Mouse (Mus musculus) embryonic stem cell, embryonic (primary cell): ENCODE measurements at regions not wholly inside any gene's neighbourhood (a gene's known extent, or its start where the extent isn't known, plus 50 kb on each side); places are given as distances from the start of the nearest gene placed in this dataset.
"Not testable (repeated sequence)": the region's sequence is repeated elsewhere in the genome, so short reads cannot be mapped to it uniquely, and the experiment has no call there.

Experiments
- CTCF ChIA-PET, 4 experiments: fragments of 300-600 bp in 2 of 4; fragments of 350-600 bp in 2 of 4; sonication (Branson Sonifier 250); formaldehyde crosslinking; loops; one replicate each; lab custom pipeline; 2022; ENCODE audit warnings: inconsistent platforms in 2 of 4; lab: Charles Lee
- POLR2A ChIA-PET, 4 experiments: fragments of 300-600 bp in 2 of 4; fragments of 350-600 bp in 2 of 4; sonication (Branson Sonifier 250); formaldehyde crosslinking; loops; one replicate each; lab custom pipeline; 2022; ENCODE audit warnings: antibody characterized with exemption in 4 of 4, inconsistent platforms in 1 of 4; lab: Charles Lee

DNA sequence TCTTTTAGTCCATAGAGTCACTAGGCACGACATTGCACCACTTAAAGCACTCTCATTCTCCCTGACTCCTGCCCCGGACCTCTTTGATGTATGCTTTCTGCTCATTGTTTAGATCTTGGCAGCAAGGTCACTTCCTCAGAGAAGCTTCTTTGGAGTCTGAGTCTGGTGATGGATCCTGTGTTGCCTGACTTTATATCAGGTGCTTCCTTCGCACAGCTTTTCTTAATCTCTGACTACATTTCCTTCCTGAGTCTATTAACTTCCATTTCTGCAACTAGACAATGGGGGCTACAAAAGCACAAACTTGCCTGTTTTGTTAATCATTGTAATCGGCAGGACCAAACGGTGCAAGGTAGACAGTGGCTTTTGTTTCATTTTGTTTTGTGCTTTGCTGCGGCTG is 802.0 kb downstream of the Diaph3 start:
- POLR2A ChIA-PET = no interaction called here
- CTCF ChIA-PET = no interaction called here

DNA sequence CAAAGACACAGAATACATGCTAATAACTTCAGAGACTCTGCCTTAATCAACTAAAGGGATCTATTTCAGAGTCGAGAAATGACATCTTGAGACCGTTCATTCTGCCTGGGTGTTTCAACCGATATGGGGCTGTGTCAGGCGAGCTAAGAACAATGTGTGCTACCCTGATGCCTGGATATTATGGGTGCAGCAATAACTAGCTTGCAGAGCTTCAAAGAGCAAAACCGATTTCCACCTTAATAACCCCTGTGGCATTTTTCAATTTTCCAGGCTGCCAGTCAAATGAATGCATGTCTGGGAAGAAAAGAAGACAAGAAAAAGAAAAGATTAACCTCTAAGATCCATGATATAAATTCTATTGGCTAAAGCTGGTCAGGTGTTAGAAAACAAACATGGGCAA is 804.0 kb downstream of the Diaph3 start:
- CTCF ChIA-PET = no interaction called here

DNA sequence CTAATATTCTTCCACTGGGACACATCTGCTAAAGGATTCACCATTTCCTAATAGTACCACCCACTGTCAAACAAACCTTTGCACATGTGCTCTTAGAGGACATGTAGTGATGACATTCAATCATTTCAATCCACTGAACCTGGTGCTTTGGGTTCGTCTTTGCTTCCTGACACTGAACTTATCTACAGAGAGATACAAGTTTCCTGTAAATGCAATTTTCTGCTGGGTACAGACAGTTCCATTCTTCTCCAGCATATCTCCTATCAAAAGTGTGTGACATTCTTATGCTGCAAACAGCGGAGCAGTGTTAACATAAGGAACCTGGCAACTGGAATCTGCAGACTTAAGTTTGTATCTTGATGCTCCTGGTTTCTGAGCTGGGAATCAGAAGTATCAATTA is 805.8 kb downstream of the Diaph3 start:
- CTCF ChIA-PET = no interaction called here

More for the DNA sequence above, 804.0 kb downstream of the Diaph3 start:
- POLR2A ChIA-PET = no interaction called here

DNA sequence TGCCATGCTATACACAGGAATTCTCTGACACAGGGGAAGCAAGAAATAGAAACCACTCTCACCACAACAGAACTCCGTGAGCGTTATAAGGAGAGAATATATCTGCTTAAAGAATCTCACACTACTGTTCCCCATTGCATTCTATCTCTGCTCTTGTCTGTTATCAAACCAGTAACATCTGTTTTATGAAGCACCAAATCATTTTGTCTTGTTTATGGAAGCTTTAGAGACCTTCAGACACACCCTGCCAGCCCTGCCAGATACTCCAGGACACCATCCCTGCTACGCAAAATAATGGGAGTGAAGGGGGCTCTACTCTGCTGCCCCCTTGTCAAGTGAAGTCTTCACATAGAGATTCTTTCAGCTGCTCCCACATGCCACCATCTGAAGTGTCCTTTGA is 811.9 kb downstream of the Diaph3 start:
- CTCF ChIA-PET = no interaction called here
- POLR2A ChIA-PET = no interaction called here

More for the DNA sequence above, 805.8 kb downstream of the Diaph3 start:
- POLR2A ChIA-PET = no interaction called here

DNA sequence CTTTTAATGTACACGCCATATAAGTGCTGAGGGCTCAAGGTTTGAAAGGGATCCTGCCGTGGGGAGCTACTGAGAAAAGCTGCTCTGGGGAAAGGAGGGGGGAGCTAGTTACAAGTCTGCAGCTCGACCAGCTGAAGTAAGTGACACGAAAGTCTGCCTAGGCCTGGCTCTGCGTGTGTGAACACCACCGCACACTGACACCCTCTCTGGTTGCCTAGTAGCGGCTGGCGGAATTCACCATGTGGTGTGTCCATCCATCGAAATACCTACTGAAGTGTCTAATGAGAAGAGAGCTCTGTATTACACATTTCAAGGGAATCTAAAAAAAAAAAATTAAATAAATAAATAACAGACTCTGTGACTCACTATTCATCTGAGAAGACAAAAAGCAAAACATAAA is 813.4 kb downstream of the Diaph3 start:
- POLR2A ChIA-PET = no interaction called here
- CTCF ChIA-PET = interaction anchor here in 1 of 4 experiments (0.7 kb wide), 1 partner anchor 117 kb away, joined by 3 read pairs; no protein-coding TSS in a partner anchor

DNA sequence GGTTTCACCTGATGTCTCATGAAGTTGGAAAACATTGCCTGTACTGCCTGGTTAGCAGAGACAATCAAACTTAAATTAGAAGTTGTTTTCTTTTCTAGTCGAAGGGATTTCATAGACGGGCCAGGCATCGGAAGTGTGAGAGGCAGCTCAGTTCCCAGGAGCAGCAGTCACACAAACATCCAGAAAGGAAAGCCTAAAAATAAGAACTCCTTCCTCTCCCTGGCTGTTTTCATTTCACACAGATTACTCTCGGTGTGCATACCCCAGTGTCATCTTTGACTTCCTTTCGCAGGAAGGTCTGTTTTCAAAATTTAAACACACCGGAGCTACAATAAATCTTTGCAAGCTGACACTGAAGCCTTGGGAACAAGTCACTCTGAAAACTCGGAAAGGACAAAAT is 818.7 kb downstream of the Diaph3 start:
- ChIA-PET POLR2A (no interaction called here), CTCF (interaction anchor here in 1 of 4 experiments (0.6 kb wide), 1 partner anchor 15 kb away, joined by 3 read pairs; no protein-coding TSS in a partner anchor)

DNA sequence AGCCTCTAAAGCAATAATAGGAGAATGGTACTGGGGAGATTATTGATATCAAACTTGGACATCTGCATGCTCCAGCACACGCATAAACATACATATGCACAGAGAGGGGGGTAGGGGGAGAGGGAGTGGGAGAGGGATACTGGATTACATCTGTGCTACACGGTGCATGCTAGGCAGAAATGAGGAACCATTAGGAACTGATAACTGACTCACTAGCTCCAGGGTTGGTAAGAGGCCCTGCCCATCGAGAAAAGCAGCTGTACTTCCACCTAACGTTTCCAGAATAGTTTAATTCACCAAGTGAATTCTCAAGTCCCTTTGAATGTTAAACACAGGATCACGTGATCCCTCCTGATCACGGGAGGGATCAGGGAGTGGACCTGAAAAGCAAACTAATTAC is 825.1 kb downstream of the Diaph3 start:
- POLR2A ChIA-PET = no interaction called here
- CTCF ChIA-PET = no interaction called here

DNA sequence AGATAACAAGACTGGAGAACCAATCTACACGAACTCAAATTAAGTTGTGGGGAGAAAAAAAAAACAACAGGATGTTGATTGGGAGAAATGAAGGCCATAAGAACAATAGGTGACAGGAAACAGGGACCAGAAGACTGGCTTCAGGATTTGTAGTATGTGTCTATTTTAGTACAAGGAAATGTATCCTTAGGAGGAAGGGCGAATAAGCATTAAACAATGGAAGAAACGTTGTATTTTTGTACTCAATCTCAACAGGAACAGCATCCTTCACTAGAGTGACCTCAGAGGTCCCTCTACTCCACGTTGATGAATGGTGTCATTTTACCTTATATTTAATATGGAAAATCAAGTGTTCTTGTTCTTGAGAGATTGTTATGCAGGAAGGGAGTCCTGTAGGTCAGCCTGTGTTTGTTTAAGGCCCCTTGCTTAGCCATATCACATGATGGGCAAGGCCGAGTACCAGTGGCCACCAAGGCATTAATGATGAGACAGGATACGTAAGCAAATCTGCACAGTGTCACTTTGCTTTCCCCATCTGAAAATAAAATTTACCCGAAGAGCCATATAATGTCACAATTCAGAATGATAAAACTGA is 832.0 kb downstream of the Diaph3 start:
- CTCF ChIA-PET = interaction anchor here in 1 of 4 experiments (0.6 kb wide), 1 partner anchor 169 kb away, joined by 3 read pairs; no protein-coding TSS in a partner anchor
- POLR2A ChIA-PET = no interaction called here

DNA sequence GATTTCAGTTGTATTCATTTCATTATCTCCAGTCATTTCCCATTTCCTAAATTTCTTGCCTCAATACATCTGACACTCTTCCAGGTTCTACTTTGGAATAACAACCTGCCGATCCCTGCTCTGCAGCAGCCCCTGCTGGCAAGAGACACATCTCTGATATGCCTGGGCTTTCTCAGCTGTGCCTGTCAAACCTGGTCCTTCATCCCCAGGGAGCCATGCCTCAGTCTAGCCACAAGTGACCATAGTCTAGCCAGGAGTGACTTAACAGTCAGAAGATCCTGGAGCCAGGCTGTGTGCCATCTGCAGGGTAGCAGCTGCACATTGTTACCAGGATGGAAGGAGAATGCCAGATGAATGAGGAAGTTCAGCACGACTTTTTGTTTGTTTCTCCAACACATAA is 833.2 kb downstream of the Diaph3 start:
- POLR2A ChIA-PET = no interaction called here
- CTCF ChIA-PET = interaction anchor here in 2 of 4 experiments (0.6 to 0.7 kb wide), 3 partner anchors 14 to 147 kb away, joined by 3 to 5 read pairs (median 4); no protein-coding TSS in a partner anchor

DNA sequence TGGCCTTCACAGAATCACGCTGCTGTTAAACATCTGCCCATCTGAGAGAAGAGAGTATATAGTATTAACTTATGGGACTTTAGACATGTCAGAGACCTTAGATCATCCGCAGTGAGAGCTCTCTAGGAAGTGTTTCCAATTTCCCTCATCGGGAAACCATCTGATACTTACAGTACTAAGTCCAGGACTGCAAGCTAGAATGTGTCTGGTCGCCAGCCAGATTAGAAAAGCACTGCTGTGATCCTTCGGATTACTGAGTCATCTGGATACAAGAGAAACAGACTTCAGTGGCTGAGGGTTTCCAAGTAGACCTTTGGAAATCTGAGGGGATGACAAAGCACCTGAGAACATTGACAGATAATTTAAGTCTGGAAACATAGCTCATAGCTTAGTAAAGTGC is 839.4 kb downstream of the Diaph3 start:
- POLR2A ChIA-PET = no interaction called here
- CTCF ChIA-PET = no interaction called here

DNA sequence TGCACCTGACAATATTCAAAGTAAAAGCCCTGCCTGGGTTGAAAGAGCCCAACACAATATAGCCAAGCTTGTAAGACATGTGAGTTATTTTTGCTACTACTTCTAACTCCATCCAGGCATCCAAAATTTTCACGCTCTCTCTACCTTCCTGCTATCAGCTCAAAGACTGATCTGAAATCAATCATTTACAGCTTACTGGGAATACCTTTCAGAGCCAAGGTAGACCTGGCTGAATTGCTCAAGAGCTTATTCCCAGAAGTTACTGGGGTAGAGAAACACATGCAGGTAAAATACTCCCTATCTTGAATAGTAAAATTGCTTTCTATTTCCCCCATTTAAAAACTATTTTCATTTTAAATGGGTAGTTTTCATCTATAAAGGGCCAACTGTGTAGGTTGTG is 840.2 kb downstream of the Diaph3 start:
- CTCF ChIA-PET = no interaction called here
- POLR2A ChIA-PET = interaction anchor here in 1 of 4 experiments (0.6 kb wide), 1 partner anchor 44 kb away, joined by 5 read pairs; no protein-coding TSS in a partner anchor

DNA sequence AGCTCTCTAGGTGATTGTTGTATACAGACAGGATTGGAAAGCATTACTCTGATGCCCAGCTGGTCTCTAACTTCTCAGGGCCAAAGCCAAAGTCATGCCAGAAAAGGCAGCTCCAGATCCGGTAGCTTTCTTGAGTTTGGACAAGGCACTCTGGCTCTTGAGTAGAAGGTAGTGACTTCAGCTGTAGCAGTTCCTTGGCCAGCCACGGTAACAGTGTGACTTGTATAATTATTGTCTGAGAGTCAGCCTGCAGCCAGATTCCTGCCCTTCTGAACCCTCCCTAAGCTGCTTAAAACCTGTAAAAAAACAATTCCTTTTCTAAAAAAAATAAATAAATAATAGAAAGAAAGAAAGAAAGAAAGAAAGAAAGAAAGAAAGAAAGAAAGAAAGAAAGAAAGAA is 843.0 kb downstream of the Diaph3 start:
- POLR2A ChIA-PET = no interaction called here
- CTCF ChIA-PET = no interaction called here

DNA sequence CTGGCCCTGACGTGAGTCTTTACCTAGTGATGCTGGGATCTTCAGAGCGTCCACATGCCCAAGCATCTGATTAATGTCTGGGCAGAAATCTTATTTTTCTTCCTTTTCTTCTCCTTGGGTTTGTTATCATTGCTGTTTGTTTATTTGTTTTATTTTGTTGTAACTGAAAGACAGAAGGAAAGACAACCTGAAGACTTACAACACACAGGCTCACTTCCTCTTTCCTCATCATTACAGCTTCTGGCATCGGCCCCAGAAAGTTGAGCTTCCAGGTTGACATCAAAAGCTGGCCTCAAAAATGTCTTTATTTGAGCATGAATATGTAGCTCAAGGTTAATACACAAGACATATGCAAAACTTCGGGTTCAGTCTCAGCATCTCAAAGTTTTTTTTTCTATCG is 846.4 kb downstream of the Diaph3 start:
- CTCF ChIA-PET = not testable (repeated sequence)

DNA sequence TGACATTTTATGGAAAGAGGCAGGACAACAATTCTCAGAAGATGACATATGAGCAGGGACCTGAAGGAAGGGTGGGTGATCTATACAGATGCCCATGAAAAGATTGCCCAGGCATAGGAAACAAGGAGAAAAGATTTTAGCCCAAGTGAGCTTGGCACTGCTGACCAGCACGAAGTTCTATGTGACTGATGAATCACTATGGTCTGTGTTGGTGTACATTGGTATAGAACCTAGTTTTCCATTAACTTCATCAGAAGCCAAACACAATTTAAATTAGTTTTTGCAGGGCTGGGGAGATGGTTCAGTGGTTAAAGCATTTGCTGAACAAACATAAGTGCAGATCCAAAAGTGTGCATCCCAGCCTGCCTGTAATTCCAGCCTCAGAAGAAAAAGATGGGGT is 847.2 kb downstream of the Diaph3 start:
- POLR2A ChIA-PET = no interaction called here
- CTCF ChIA-PET = no interaction called here

More for the DNA sequence above, 846.4 kb downstream of the Diaph3 start:
- POLR2A ChIA-PET = not testable (repeated sequence)

DNA sequence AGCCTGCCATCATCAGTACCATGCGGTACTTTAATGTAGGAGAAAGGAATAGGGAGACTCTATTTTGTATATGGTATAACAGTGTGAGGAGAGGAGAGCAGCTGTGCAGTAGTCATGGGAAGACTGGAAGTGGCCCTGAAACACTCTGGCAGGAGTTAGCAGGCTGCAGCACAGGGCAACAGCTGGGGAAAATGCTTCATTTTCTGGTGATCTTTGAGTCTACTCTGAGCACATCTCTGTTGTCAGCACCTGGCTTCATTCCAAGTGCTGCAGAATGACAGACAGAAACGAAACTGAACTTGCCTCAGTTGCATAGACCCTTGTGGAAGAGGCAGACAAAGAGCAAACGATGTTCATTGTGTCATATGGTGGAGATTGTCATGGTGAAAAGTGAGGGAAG is 847.7 kb downstream of the Diaph3 start:
- ChIA-PET CTCF (no interaction called here), POLR2A (no interaction called here)

DNA sequence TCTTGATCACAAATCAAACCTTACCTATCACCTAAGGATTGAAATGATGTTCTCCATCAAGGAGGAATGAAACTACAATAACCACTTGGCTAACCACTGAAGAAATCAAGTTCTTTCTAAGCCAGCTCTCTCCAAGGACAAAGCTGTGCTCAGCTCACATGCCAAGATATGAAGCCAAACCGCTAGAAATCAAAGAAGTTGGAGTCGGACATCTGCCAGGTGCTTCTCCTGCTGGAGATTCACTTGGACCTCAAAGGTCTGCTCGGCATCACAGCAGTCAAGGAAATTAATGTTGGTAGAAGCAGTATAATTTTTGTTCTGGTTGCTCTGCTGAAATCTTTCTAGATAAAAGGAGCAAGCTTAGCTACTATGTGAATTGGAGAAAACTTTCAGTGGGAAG is 850.5 kb downstream of the Diaph3 start:
- POLR2A ChIA-PET = no interaction called here
- CTCF ChIA-PET = no interaction called here

DNA sequence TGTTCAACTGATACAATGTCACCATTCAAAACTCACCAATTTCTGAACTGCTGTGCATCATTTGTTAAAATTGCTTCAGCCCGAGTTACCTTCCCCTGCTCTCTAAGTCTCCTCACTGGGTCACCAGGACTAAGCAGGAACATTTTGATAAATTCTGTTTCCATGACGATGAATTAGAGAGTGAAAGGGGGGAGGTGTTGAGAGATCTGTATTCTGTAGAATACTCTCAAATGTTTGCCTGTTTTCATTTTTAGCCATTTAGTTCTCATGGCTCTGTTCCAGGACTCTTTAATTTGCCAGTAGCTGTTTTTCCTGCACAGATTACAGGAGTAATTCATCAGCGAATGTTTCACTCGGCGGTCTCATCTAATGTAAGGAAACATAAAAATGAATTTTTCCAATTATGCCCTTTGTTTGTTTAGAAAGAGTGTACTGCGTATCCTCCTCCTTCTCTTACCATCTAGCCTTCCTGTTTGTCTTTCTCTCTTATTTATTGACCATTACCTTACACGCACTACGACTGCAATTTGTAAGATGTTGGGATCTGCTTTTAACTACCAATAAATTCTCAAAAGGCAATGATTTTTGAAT is 879.3 kb downstream of the Diaph3 start:
- ChIA-PET CTCF (no interaction called here), POLR2A (no interaction called here)

DNA sequence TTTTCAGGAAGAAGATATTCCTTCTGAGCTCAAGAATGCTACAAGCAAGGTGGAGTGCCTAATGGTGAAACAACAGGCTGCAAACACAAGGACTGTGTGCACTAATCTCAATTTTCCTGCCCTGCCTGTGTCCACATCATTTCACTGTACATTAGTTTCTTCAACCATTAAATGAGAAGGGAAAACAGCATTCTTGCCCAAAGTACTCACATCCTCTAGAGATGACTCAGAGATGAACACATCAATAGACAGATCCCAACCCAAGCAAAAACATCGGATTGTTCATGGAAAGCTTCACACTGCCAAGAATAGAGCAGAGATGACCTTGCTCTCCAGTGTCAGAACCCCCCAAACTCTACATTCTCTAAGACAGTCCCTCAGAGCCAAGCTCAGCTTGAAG is 886.8 kb downstream of the Diaph3 start:
- POLR2A ChIA-PET = interaction anchor here in 1 of 4 experiments (1.0 kb wide), 1 partner anchor 9 kb away, joined by 3 read pairs; no protein-coding TSS in a partner anchor
- CTCF ChIA-PET = no interaction called here

DNA sequence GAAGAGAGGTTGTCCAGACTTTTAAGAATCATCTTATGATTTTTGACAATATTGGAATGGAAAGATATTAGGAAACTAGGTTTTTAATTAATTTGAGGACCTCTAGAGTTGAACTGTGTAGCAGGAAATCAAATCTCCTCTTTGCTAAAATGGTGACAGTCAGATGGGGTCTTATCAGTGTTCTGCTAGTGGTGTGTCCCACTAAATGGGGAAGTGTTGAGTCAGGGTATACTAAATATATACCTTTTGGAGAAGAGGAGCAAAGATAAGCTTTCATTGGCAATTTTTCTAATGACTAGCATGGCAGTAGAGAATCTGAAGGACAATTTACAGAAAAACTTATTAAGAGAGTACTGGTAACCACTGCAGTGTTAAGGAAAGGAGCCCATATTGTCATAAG is 889.4 kb downstream of the Diaph3 start:
- POLR2A ChIA-PET = no interaction called here

DNA sequence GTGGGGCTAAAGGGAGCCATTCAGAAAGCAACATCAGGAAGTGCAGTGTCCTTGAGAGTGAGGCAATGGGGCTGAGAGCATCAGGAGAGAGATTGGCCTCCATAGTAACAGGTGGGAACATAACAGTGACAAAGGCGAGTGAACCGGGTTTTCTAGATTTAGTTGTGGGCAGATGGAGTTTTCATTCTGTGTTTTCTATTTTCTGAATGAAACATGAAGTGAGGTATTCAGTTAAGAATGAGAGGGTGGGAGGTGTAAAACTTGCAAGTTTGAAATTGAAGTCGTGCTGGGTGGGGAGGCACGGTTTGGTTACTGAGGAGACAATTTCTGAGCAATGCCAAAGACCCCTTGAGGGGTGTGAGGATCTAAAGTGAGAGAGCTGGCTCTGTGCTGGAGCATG is 893.3 kb downstream of the Diaph3 start:
- CTCF ChIA-PET = no interaction called here
- POLR2A ChIA-PET = no interaction called here

More for the DNA sequence above, 889.4 kb downstream of the Diaph3 start:
- CTCF ChIA-PET = no interaction called here

DNA sequence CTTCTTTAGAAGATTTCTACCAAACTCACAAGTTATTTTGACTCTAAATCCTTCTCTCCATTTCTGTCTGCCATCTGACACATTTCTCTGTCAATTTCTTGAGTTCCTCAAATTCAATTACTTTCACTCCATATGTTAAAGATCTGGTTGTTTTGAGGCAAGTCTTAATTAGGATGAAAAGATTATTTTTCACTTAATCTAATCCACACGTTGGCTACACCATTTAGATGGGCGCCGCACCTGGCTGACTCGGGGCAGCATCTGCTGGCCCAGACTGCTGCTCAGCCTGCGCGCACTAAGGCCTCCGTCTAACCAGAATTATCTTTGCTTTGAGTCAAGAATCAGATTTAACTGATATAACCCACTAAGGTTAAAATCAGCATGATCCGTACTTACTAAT is 894.3 kb downstream of the Diaph3 start:
- CTCF ChIA-PET = no interaction called here
- POLR2A ChIA-PET = no interaction called here
